Mouse (Mus musculus): ENCODE measurements around the gene Clec2i. TPM values are rescaled to one million over a fixed set of nuclear protein-coding genes. Genes with fewer than 3 reads are reported as not detected.

Clec2i gene
- total RNA-seq, 2 experiments from 2014 or later = not detected

DNA sequence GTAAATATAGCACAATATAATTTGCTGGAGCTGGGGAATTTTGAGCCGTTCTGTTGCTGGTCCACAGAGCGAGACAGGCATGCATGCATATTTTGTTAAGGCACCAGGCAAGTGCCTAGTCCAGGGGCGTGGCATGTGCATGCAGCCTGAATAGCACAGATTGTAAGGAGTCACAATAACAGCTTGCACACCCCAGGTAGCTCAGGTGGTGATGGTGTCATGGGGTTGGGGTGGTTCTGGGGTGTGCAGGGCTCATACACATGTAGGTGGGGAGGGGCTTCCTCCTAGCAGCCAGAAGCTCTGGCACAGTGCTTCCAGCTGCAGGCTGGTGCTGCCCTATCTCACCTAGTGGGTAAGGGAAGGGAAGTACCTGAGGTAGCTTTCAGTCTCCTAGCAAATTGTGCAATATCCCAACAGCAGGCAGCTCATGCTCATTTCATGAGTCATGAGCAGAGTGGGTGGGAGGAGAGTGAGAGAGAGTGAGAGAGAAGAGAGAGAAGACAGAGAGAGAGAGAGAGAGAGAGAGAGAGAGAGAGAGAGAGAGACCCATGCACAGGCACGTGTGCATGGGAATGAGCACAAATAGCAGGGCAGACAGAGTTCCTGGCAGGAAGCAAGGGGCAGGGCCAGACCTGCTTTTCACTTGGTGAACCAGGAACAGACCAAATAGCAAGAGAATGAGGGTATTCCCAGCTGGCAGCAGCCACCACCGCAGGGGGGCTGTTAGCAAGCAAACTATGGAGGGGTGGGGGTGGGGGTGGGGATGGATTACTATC, 54.4 kb downstream of the Clec2i start:
- intact Hi-C loops (cut with DNase I) = no loop called here
- H3K4me3 ChIP-seq = no peak overlapping the region
- H3K27ac ChIP-seq = no peak overlapping the region
- TF ChIP-seq CTCF (IDR thresholded peaks at IDR 0.05) = no peak
- no peak for DNase-seq

DNA sequence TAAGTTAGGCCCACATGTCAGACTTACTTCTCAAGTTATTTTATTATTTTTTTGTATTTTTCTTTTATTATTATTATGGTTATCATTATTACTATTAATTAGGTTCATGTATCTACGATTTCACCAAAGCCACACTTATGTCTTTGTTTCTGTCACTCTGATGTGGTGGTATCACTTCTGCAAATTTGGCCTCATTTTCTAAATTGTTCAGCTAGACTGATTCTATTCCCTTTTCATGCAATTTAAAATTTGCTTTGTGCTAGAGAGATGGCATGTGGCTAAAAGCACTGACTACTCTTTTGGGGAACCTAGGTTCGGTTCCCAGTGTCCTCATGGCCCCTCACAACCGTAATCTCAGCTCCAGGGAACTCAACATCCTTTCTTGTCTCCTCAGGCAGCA, 58.2 kb downstream of the Clec2i start:
- Histone ChIP-seq H3K4me3 (no peak overlapping the region), H3K27ac (no peak overlapping the region)
- no peak for TF ChIP-seq CTCF (IDR thresholded peaks at IDR 0.05)
- no peak for DNase-seq
- intact Hi-C loops (cut with DNase I) = loop anchor here (2.0 kb wide), 1 partner anchor 107 kb away; no protein-coding TSS in a partner anchor

Small RNA genes within 50 kb of the gene (microRNA-seq; reads per million reads assigned to microRNA genes)
- gene Gm27336 = not detected

Other genes starting within 250 kb of the Clec2i start
- not detected for gene Clec2h, start 225.2 kb upstream of the Clec2i start, total RNA-seq (2021)
- not detected for gene Klrb1, start 164.5 kb upstream of the Clec2i start, total RNA-seq (2021)
- not detected for gene Klrb1c, start 98.4 kb upstream of the Clec2i start, total RNA-seq (2021)
- gene Gm44511, start 61.3 kb upstream of the Clec2i start, total RNA-seq (2021) = not detected
- gene Klrb1b, start 61.3 kb upstream of the Clec2i start, total RNA-seq (2021) = not detected
- not detected for gene BC035044, start 3.5 kb downstream of the Clec2i start, total RNA-seq (2021)
- gene Clec2g, start 46.8 kb downstream of the Clec2i start, total RNA-seq (2021) = 1 to 10 TPM; 3.5 to 4.6 TPM
- not detected for gene Klrb1f, start 158.3 kb downstream of the Clec2i start, total RNA-seq (2021)
- gene Clec2e, start 213.3 kb downstream of the Clec2i start, total RNA-seq (2021) = under 1 TPM; 0.11 to 0.23 TPM

All from gastrocnemius, adult 2 months (tissue).